Mouse (Mus musculus) stomach, postnatal 0 days (tissue): ENCODE measurements around the gene Zfand6. TPM values are rescaled to one million over a fixed set of nuclear protein-coding genes. Genes with fewer than 3 reads are reported as not detected.

ENCODE experiments used
- ATAC-seq: fragments of 200-750 bp; cut with Nextera tagmentation; 2 replicates; pipeline ENCODE4 v1.8.0; 2017; ENCODE audit not compliant: low FRiP score, low TSS enrichment
- DNase-seq: peaks from one replicate; pipeline ENCODE4 v3.0.0-alpha.2; 2016; ENCODE audit warnings: low spot score
- H3K27ac ChIP-seq: fragments of 300-500 bp; sonication (generic); replicated peaks from 2 replicates; pipeline ENCODE4 v1.5.1; 2014; ENCODE audit warnings: mild to moderate bottlenecking, control low read depth
- H3K27me3 ChIP-seq: fragments of 300-500 bp; sonication (generic); 2 replicates; pipeline ENCODE4 v1.6.1; 2014; ENCODE audit warnings: low read length; ENCODE audit not compliant: control insufficient read depth, insufficient read depth
- H3K36me3 ChIP-seq: fragments of 300-500 bp; sonication (generic); 2 replicates; pipeline ENCODE4 v1.6.1; 2014; ENCODE audit warnings: low read length, mixed read lengths; ENCODE audit not compliant: control insufficient read depth, insufficient read depth
- H3K4me1 ChIP-seq: fragments of 300-500 bp; sonication (generic); replicated peaks from 2 replicates; pipeline ENCODE4 v1.6.1; 2014; ENCODE audit warnings: antibody characterized with exemption; ENCODE audit not compliant: control insufficient read depth, insufficient read depth
- H3K4me2 ChIP-seq: fragments of 300-500 bp; sonication (generic); replicated peaks from 2 replicates; pipeline ENCODE4 v1.6.1; 2014; ENCODE audit warnings: low read depth, mild to moderate bottlenecking, control low read depth, moderate library complexity
- H3K4me3 ChIP-seq: fragments of 300-500 bp; sonication (generic); 2 replicates; pipeline ENCODE4 v1.5.1; 2014; ENCODE audit warnings: low read depth, low read length, control low read depth
- H3K9ac ChIP-seq: fragments of 300-500 bp; sonication (generic); 2 replicates; pipeline ENCODE4 v1.6.1; 2014; ENCODE audit warnings: mild to moderate bottlenecking, low read length, control low read depth, mixed read lengths
- H3K9me3 ChIP-seq: fragments of 300-500 bp; sonication (generic); 2 replicates; pipeline ENCODE4 v1.6.1; 2016; ENCODE audit warnings: low read length; ENCODE audit not compliant: control insufficient read depth
- CTCF ChIP-seq: IDR thresholded peaks from 2 replicates; pipeline ENCODE4 v1.5.1; 2016; ENCODE audit warnings: antibody characterized with exemption, low read depth, mild to moderate bottlenecking, moderate library complexity
- EP300 ChIP-seq: optimal IDR thresholded peaks from 2 replicates; pipeline ENCODE3; 2016; ENCODE audit warnings: antibody characterized with exemption
- WGBS: fragments of 180-500 bp; shearing (Covaris S2); extraction: QIAGEN DNeasy Blood & Tissue Kit; methylation state at CpG from one replicate; pipeline ENCODE4 v1.1.7; 2014; 5-methylcytosine and 5-hydroxymethylcytosine counted together
- polyA plus RNA-seq: library from polyadenylated mRNA; unstranded; fragments of >200 nt; fragmentation: Nextera tagmentation; extraction: Ambion mirVana; gene quantifications from 2 replicates; pipeline ENCODE4 v1.2.1, GENCODE M21; 2015

The Zfand6 gene
- 128 and 138 TPM in 2 replicates for polyA plus RNA-seq

- no peaks in the 10 kb centered on the region for H3K36me3 ChIP-seq
- under 1% methylated on average over 75 of the region's 87 CpGs for WGBS
- ATAC-seq, result peak; percentile 100
Observed at GRCm38 (mm10) chr7:84689251-84690100, at the start of gene Zfand6. Zfand6 (minus strand) TSS chr7:84689959.

GRCm38 (mm10) chr7:84736803-84737202 lies 47.0 kb upstream of the Zfand6 start:
- Histone ChIP-seq H3K4me3 (no peak overlapping the region), H3K4me2 (no peak overlapping the region), H3K4me1 (no peaks in the 10 kb centered on the region), H3K9me3 (no peaks in the 10 kb centered on the region), H3K27ac (no peak overlapping the region), H3K9ac (no peak overlapping the region), H3K27me3 (no peaks in the 10 kb centered on the region), H3K36me3 (no peaks in the 10 kb centered on the region)
- WGBS, result 60% methylated on average over 2 of the region's 2 CpGs
- TF ChIP-seq EP300 (no peak), CTCF (no peak)
- ATAC-seq, result no peak
- no peak for DNase-seq

More at GRCm38 (mm10) chr7:84689251-84690100, at the start of gene Zfand6:
- Histone ChIP-seq H3K4me1 (peaks cover 2% of the 10 kb centered on the region; the same call in 1 of the 2 replicates), H3K27me3 (no peaks in the 10 kb centered on the region), H3K9ac (peak within 1 kb of the TSS; percentile 87), H3K9me3 (no peaks in the 10 kb centered on the region), H3K4me3 (peak within 1 kb of the TSS; percentile 91), H3K4me2 (peak within 1 kb of the TSS; percentile 86), H3K27ac (peak within 1 kb of the TSS; percentile 95)
- TF ChIP-seq CTCF, result no peak
- no peak for TF ChIP-seq EP300
- DNase-seq, result peak; percentile 99

DNA sequence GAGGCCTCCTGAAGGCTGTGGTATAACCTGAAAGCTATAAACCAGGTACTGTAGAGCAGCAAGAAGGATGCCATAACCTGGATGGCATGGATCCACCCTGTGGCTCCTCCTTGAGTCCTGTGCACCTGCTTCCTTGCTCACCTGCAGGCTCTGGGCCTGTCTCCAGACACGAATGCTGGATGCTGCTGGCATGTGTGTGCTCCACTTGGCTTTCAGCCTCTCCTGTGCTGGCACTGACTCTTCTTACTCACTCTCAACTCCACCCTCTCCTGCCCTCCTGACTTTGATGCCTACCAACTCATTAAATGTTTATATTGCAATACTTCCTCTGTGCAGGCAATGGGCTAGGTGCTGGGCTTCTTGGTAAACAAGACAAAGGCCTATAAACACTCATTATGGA lies 43.3 kb upstream of the Zfand6 start:
- ATAC-seq (no peak), DNase-seq (no peak)
- TF ChIP-seq EP300 (no peak), CTCF (no peak)
- H3K4me1 ChIP-seq, result no peaks in the 10 kb centered on the region
- H3K27ac ChIP-seq, result no peak overlapping the region
- H3K4me2 ChIP-seq, result no peak overlapping the region
- no peaks in the 10 kb centered on the region for H3K27me3 ChIP-seq
- no peak overlapping the region for H3K4me3 ChIP-seq
- H3K9me3 ChIP-seq, result no peaks in the 10 kb centered on the region
- no peak overlapping the region for H3K9ac ChIP-seq
- no peaks in the 10 kb centered on the region for H3K36me3 ChIP-seq
- 33% methylated on average over 1 of the region's 1 CpGs for WGBS

DNA sequence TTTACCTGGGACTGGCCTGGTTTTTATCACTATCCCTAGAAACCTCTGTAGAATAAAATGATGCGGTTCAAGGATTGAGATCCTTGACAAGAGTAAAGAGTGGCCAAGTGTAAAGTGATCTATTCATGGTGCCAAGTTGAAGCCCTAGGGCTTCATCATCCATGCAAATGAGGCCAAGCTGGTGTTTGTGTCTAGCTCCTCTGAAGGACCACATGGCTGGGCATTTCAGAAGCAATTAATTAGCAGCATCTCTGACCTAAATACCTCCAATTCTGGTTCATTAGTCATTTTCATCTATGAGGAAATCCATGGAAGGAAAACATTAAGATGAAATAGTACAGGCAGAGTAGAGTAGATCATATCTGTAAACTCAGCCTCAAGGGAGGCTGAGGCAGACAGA lies 42.3 kb upstream of the Zfand6 start:
- Histone ChIP-seq H3K4me1 (no peaks in the 10 kb centered on the region), H3K27me3 (no peaks in the 10 kb centered on the region), H3K4me2 (no peak overlapping the region), H3K9ac (no peak overlapping the region), H3K36me3 (no peaks in the 10 kb centered on the region), H3K9me3 (no peaks in the 10 kb centered on the region), H3K4me3 (no peak overlapping the region), H3K27ac (no peak overlapping the region)
- ATAC-seq (no peak), DNase-seq (no peak)
- TF ChIP-seq CTCF, result no peak
- no peak for TF ChIP-seq EP300
- WGBS, result 89% methylated on average over 1 of the region's 1 CpGs

DNA sequence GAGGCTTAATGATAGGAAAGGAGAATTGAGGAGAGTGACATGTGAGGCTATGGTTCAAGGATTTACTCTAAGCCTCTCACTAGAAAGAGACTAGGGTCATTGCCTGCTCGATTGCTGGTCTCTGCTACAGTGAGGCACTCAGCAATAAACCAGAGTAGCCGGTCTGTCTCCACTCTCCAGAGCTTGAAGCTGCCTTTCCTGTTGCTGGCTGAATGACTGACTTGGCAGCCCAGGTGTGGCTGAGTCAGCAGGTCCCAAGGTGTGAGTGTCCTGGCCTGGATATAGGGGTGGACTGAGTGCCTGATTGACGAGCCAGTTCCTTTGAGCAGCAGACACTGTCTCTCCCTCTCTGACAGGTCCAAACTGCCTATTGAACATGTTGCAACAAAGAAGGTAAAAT lies 41.3 kb upstream of the Zfand6 start:
- DNase-seq (peak; percentile 21), ATAC-seq (peak; percentile 26; the same call in 1 of the 2 replicates)
- Histone ChIP-seq H3K9me3 (no peaks in the 10 kb centered on the region), H3K4me1 (no peaks in the 10 kb centered on the region), H3K27me3 (no peaks in the 10 kb centered on the region), H3K9ac (no peak overlapping the region), H3K4me3 (no peak overlapping the region), H3K27ac (no peak overlapping the region), H3K36me3 (no peaks in the 10 kb centered on the region), H3K4me2 (no peak overlapping the region)
- 61% methylated on average over 3 of the region's 3 CpGs for WGBS
- TF ChIP-seq EP300 (no peak), CTCF (no peak)

DNA sequence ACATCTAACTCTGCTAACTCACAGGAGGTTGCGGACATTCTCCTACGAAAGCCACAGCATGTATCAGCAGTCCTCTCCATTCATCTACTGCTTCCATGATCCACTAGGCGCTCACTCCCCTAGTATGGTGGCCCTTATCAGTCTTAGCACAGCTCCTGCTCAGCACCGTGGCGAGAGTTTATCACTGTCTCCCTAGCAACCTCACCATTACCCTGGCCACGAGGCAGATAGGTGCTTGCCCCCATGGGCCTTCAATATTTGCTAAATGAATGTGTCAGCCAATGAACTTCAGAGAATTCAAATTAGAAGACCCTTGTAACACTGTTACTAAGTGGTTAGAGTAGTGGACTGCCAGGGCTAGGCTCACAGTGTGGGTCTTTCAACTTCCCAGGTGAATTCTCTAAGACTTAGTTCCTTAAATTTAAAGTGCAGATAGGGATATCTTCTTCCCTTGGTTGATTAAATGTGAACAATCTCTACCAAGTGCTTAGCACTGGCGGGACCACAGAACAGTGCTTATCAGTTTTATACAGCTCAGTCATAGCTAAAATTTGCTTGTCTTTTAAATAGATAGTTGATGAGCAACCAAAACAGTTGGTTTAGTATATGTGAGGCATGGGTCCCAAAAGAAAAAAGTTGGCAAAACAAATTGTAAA lies 33.2 kb upstream of the Zfand6 start:
- H3K36me3 ChIP-seq, result no peaks in the 10 kb centered on the region
- H3K4me1 ChIP-seq, result no peaks in the 10 kb centered on the region
- ATAC-seq (peak; percentile 53), DNase-seq (no peak)
- no peak overlapping the region for H3K4me2 ChIP-seq
- no peaks in the 10 kb centered on the region for H3K27me3 ChIP-seq
- TF ChIP-seq EP300, result no peak
- no peak for TF ChIP-seq CTCF
- H3K27ac ChIP-seq, result no peak overlapping the region
- WGBS, result 54% methylated on average over 7 of the region's 7 CpGs
- no peak overlapping the region for H3K4me3 ChIP-seq
- no peaks in the 10 kb centered on the region for H3K9me3 ChIP-seq
- H3K9ac ChIP-seq, result no peak overlapping the region
